Mouse (Mus musculus) heart, adult 2 months (tissue): ENCODE data around the gene Pif1.

ENCODE experiments used
- CTCF ChIP-seq: fragments of 200-600 bp; IDR thresholded peaks from 2 replicates; pipeline ENCODE4 v1.8.1; 2022; ENCODE audit warnings: antibody characterized with exemption, mild to moderate bottlenecking, moderate library complexity
- EP300 ChIP-seq: fragments of 200-500 bp; IDR thresholded peaks from 2 replicates; pipeline ENCODE4 v1.6.1; 2011; ENCODE audit warnings: low read depth, low read length, control low read depth; ENCODE audit not compliant: insufficient read depth

GRCm38 (mm10) chr9:65575393-65576196 is 11.4 kb upstream of the Pif1 start:
- TF ChIP-seq EP300: no peak
- no peak for TF ChIP-seq CTCF
